Mouse (Mus musculus): Measurements from ENCODE around the gene S100a5.

DNA sequence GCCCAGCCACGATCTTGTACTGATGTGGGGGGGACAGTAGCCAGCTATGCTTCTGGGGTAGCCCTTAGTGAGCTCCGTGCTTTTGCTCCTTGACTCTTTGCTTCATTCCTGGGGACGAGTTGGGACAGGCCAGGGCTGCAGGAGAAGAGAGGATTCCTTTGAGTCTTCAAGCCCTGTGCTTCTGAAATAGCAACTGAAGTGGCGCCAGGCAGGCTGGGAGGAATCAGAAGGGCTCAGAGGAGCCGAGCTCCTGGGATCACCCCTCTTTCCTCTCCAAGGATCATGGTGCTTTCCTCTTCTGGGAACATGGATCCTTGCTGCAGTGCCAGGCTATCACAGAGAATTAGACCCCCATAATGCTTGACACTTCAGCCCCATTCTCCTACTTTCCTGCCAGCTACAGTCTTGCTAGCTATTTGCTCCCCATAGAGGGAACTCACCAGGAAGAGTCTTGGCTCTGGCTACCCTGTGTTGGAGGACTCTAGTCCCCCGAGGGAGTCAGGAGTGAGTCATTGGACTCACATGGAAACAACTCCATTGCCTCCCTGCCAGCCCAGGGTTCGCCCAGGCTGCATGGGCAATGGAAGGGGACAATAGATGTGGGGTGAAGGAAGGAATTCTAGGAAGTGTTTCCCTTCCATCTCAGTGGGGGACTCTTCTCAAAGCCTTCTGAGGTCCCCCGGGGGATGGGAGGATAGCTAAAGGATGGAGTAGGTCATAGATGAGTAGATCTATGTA lies 7.7 kb upstream of the S100a5 start:
- no peak for TF ChIP-seq GATA1 (IDR thresholded peaks at IDR 0.05; ENCODE audit: borderline replicate concordance, low read length)
- TF ChIP-seq FLI1 (IDR thresholded peaks at IDR 0.05; ENCODE audit: low read length): no peak
